Mouse (Mus musculus): Measurements from ENCODE around the gene Ttc16. TPM values are rescaled to one million over a fixed set of nuclear protein-coding genes. Genes with fewer than 3 reads are reported as not detected.

Gene Ttc16
- polyA plus RNA-seq, 1 experiment from 2014 or later: 0.46 TPM

GRCm38 (mm10) chr2:32722046-32722445 is 53.4 kb downstream of the Ttc16 start:
- no peak overlapping the region for H3K27ac ChIP-seq
- no peaks in the 10 kb centered on the region for H3K36me3 ChIP-seq (replicated peaks)
- no peaks in the 10 kb centered on the region for H3K27me3 ChIP-seq
- peaks cover 16% of the 10 kb centered on the region for H3K4me1 ChIP-seq
- WGBS: 56% methylated on average over 6 of the region's 6 CpGs
- no peak for ATAC-seq (ENCODE audit: low FRiP score)
- H3K9me3 ChIP-seq: no peaks in the 10 kb centered on the region
- no peak overlapping the region for H3K4me3 ChIP-seq (replicated peaks)
- H3K9ac ChIP-seq: no peak overlapping the region
- H3K4me2 ChIP-seq: no peak overlapping the region

GRCm38 (mm10) chr2:32720681-32721229 is 54.7 kb downstream of the Ttc16 start, which contains the start of gene Sh2d3c:
TSS of gene Sh2d3c (plus strand) at chr2:32721055.
- Histone ChIP-seq H3K4me1 (peaks cover 15% of the 10 kb centered on the region), H3K27ac (no peak within 1 kb of the TSS), H3K4me2 (no peak within 1 kb of the TSS), H3K9ac (no peak within 1 kb of the TSS), H3K36me3 (replicated peaks) (no peaks in the 10 kb centered on the region), H3K27me3 (no peaks in the 10 kb centered on the region), H3K9me3 (no peaks in the 10 kb centered on the region), H3K4me3 (replicated peaks) (no peak within 1 kb of the TSS)
- ATAC-seq (ENCODE audit: low FRiP score): no peak
- WGBS: 58% methylated on average over 8 of the region's 8 CpGs

DNA sequence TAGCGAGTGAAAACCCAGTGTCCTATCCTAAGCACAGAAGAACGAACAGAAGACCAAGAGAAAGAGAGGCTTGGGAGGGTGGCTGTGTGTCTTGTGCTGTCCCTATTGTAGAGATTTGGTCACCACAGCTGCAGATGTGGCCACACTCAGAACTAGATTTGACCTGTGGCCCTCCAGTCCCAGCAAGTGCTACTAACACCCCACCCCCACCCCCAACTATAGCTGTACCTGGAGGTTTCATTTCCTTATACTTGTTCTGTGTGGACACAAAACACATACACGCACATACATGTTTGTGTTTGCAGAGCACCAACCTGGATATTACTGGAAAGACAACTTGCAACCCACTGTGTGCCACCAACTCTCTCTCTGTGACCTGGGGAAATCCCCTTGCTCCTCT is 55.4 kb downstream of the Ttc16 start:
- Histone ChIP-seq H3K36me3 (replicated peaks) (no peaks in the 10 kb centered on the region), H3K27me3 (no peaks in the 10 kb centered on the region), H3K9me3 (no peaks in the 10 kb centered on the region), H3K9ac (no peak overlapping the region), H3K4me3 (replicated peaks) (no peak overlapping the region), H3K4me2 (no peak overlapping the region), H3K4me1 (peaks cover 15% of the 10 kb centered on the region), H3K27ac (no peak overlapping the region)
- WGBS: 89% methylated on average over 3 of the region's 3 CpGs
- no peak for ATAC-seq (ENCODE audit: low FRiP score)

DNA sequence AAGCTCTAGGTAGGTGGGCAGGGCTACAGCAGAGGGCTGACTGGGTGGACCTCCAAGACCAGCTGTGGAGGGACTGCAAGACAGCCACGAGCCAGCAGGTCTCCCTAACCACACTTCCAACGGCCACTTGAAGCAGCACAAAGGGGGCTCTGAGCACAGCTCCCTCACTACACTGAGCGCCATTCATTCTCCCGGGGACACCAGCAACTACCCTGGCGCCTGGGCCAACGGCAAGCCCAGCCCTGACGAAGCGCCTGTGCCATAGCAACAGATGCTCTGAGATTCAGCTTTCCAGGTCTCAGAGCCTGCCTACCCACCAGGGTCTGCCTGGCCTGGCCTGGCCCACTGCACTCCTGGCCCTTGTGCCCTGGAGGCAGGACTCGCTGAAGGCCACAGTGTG is 56.7 kb downstream of the Ttc16 start:
- WGBS: 45% methylated on average over 9 of the region's 9 CpGs
- peak overlapping the region; percentile 53; the same call in 1 of the 2 replicates for H3K27ac ChIP-seq
- H3K9me3 ChIP-seq: no peaks in the 10 kb centered on the region
- H3K4me2 ChIP-seq: no peak overlapping the region
- H3K27me3 ChIP-seq: no peaks in the 10 kb centered on the region
- no peak overlapping the region for H3K4me3 ChIP-seq (replicated peaks)
- no peak for ATAC-seq (ENCODE audit: low FRiP score)
- no peak overlapping the region for H3K9ac ChIP-seq
- no peaks in the 10 kb centered on the region for H3K36me3 ChIP-seq (replicated peaks)
- peaks cover 21% of the 10 kb centered on the region for H3K4me1 ChIP-seq

- Histone ChIP-seq H3K4me2 (no peak overlapping the region), H3K27ac (no peak overlapping the region), H3K9ac (no peak overlapping the region), H3K9me3 (no peaks in the 10 kb centered on the region), H3K4me3 (replicated peaks) (no peak overlapping the region), H3K4me1 (peaks cover 30% of the 10 kb centered on the region), H3K27me3 (no peaks in the 10 kb centered on the region), H3K36me3 (replicated peaks) (peaks cover 8% of the 10 kb centered on the region)
- WGBS: 77% methylated on average over 4 of the region's 4 CpGs
- ATAC-seq (ENCODE audit: low FRiP score): no peak
These were observed 60.4 kb downstream of the Ttc16 start for GRCm38 (mm10) chr2:32714987-32715425.

- peaks cover 29% of the 10 kb centered on the region for H3K4me1 ChIP-seq
- H3K27me3 ChIP-seq: no peaks in the 10 kb centered on the region
- H3K27ac ChIP-seq: peak overlapping the region; percentile 99
- H3K4me3 ChIP-seq (replicated peaks): 0 out of 2 replicates have a peak overlapping the region, but pooled peaks have one; percentile 92
- ATAC-seq (ENCODE audit: low FRiP score): no peak
- no peaks in the 10 kb centered on the region for H3K9me3 ChIP-seq
- H3K9ac ChIP-seq: peak overlapping the region; percentile 93; the same call in 1 of the 2 replicates
- H3K36me3 ChIP-seq (replicated peaks): peaks cover 14% of the 10 kb centered on the region
- H3K4me2 ChIP-seq: 0 out of 2 replicates have a peak overlapping the region, but pooled peaks have one; percentile 96
- 69% methylated on average over 11 of the region's 11 CpGs for WGBS
These were observed 61.1 kb downstream of the Ttc16 start for GRCm38 (mm10) chr2:32714117-32714986.

GRCm38 (mm10) chr2:32712934-32713817 is 62.3 kb downstream of the Ttc16 start, which contains the start of gene Cdk9:
TSS of gene Cdk9 (minus strand) at chr2:32713076.
- ATAC-seq (ENCODE audit: low FRiP score): peak; percentile 89
- H3K4me2 ChIP-seq: peak within 1 kb of the TSS; percentile 96
- peak within 1 kb of the TSS; percentile 99 for H3K27ac ChIP-seq
- H3K9me3 ChIP-seq: no peaks in the 10 kb centered on the region
- no peaks in the 10 kb centered on the region for H3K27me3 ChIP-seq
- peak within 1 kb of the TSS; percentile 92 for H3K4me3 ChIP-seq (replicated peaks)
- peaks cover 20% of the 10 kb centered on the region for H3K4me1 ChIP-seq
- WGBS: under 1% methylated on average over 58 of the region's 79 CpGs
- H3K36me3 ChIP-seq (replicated peaks): peaks cover 26% of the 10 kb centered on the region
- peak within 1 kb of the TSS; percentile 93 for H3K9ac ChIP-seq

GRCm38 (mm10) chr2:32712586-32712933 is 62.9 kb downstream of the Ttc16 start:
- peak; percentile 91 for ATAC-seq (ENCODE audit: low FRiP score)
- H3K9me3 ChIP-seq: no peaks in the 10 kb centered on the region
- H3K36me3 ChIP-seq (replicated peaks): peaks cover 32% of the 10 kb centered on the region
- no peaks in the 10 kb centered on the region for H3K27me3 ChIP-seq
- whole genome bisulfite sequencing: 0% methylated on average over 26 of the region's 44 CpGs
- peak overlapping the region; percentile 93 for H3K9ac ChIP-seq
- peaks cover 20% of the 10 kb centered on the region for H3K4me1 ChIP-seq
- peak overlapping the region; percentile 99 for H3K27ac ChIP-seq
- peak overlapping the region; percentile 96 for H3K4me2 ChIP-seq
- H3K4me3 ChIP-seq (replicated peaks): peak overlapping the region; percentile 92

GRCm38 (mm10) chr2:32712108-32712551 is 63.3 kb downstream of the Ttc16 start:
- Histone ChIP-seq H3K27me3 (no peaks in the 10 kb centered on the region), H3K4me2 (peak overlapping the region; percentile 96), H3K27ac (peak overlapping the region; percentile 99), H3K4me3 (replicated peaks) (peak overlapping the region; percentile 92), H3K9ac (peak overlapping the region; percentile 93), H3K4me1 (peaks cover 20% of the 10 kb centered on the region), H3K36me3 (replicated peaks) (peaks cover 37% of the 10 kb centered on the region), H3K9me3 (no peaks in the 10 kb centered on the region)
- ATAC-seq (ENCODE audit: low FRiP score): peak; percentile 50
- under 1% methylated on average over 41 of the region's 41 CpGs for WGBS

GRCm38 (mm10) chr2:32711301-32712056 is 64.0 kb downstream of the Ttc16 start:
- ATAC-seq (ENCODE audit: low FRiP score): no peak
- H3K4me1 ChIP-seq: peaks cover 20% of the 10 kb centered on the region
- H3K27me3 ChIP-seq: no peaks in the 10 kb centered on the region
- H3K9me3 ChIP-seq: no peaks in the 10 kb centered on the region
- H3K4me2 ChIP-seq: peak overlapping the region; percentile 96
- peak overlapping the region; percentile 92 for H3K4me3 ChIP-seq (replicated peaks)
- H3K9ac ChIP-seq: peak overlapping the region; percentile 93
- peaks cover 43% of the 10 kb centered on the region for H3K36me3 ChIP-seq (replicated peaks)
- WGBS: 30% methylated on average over 9 of the region's 9 CpGs
- 0 out of 2 replicates have a peak overlapping the region, but pooled peaks have one; percentile 99 for H3K27ac ChIP-seq

DNA sequence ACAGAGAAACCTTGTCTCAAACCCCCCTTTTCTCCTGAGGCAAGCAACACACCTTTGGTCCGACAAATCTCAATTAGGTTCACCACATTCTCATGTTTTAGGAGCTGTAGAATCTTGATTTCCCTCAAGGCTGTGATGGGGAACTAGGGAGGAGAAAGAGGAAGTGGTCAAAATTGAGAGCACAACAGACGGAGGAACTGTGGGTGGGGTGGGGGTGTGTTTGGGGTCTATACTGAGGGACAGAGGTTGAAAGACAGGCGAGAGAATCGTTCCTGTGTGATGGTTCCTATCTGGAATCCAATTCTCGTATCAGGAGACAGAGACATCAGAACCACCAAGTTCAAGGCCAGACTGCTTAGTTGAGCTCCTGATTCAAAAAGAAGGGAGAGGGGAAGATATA is 65.0 kb downstream of the Ttc16 start:
- no peaks in the 10 kb centered on the region for H3K27me3 ChIP-seq
- no peak overlapping the region for H3K9ac ChIP-seq
- no peak overlapping the region for H3K4me3 ChIP-seq (replicated peaks)
- H3K4me2 ChIP-seq: no peak overlapping the region
- ATAC-seq (ENCODE audit: low FRiP score): no peak
- WGBS: 89% methylated on average over 5 of the region's 5 CpGs
- no peaks in the 10 kb centered on the region for H3K9me3 ChIP-seq
- H3K36me3 ChIP-seq (replicated peaks): peaks cover 54% of the 10 kb centered on the region
- no peak overlapping the region for H3K27ac ChIP-seq
- H3K4me1 ChIP-seq: peaks cover 20% of the 10 kb centered on the region

All from forebrain, embryonic 12.5 days (tissue).